Mouse (Mus musculus) kidney, adult 11 months (tissue): ENCODE measurements at regions not wholly inside any gene's neighbourhood (a gene's known extent, or its start where the extent isn't known, plus 50 kb on each side); places are given as distances from the start of the nearest gene placed in this dataset.

Source experiments
- DNase-seq: peaks from one replicate; pipeline ENCODE4 v3.0.0; 2022

GRCm38 (mm10) chrX:11575571-11575970, 247.9 kb downstream of the H2al1j start:
- DNase-seq = no peak

DNA sequence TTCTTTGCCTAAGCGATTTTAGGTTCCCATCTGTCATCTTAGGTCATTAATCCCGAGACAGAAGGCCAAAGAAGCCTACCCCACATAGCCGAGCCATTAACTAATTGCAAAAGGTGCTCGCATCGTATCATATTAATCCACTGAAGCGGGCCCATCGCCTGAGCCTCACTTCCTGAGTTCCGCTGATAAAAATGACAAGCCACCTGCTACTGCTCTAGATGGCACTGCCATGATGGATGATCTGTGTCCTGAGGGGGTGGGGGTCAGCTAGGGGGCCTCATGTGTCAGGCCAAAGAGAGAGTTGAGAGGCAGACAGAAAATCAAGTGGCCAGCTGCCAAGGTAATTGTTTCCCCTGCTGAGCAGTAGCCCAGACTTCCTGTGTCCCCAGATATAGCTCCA, 248.7 kb downstream of the H2al1j start:
- DNase-seq = no peak

DNA sequence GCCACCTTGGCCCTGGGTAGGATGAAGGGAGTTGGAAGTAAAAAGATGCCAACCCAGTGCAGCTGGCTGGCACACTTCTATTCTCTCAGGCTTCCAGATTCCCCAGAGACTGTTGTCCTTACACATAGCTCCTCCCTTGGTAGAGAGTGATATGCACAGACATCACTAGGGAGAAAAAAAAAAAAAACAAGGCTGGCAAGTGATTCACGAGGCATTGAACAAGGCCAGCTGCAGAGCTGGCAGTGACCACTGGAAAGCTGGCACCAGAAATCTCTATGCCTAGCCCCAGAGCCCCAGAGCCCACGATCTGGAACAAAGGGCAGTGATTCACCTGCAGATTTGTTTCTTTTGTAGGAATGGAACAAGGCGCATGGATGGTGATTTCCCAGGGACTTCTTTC, 249.7 kb downstream of the H2al1j start:
- no peak for DNase-seq

GRCm38 (mm10) chrX:11585353-11585752, 257.7 kb downstream of the H2al1j start:
- DNase-seq = no peak

- no peak for DNase-seq
These were observed 264.0 kb downstream of the H2al1j start for GRCm38 (mm10) chrX:11591391-11592187.

DNA sequence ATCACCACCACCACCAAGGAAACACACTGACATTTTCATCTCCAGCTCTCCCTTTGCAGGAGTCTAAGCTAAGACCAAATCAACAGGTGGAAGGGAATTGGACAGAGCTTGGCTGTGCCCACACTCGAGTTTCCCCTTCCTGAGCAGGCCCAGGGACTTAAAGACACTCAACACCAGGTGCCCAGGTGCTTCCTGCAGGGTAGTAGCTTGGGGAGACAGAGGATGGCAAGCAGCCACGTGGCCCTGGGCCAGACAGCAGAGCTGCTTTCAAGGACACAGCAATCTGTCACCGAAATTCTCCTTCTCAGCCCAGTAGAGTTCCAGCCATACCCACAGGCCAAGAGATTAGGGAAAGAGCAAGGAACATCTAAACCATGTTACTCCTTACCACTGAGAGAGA, 266.9 kb downstream of the H2al1j start:
- peak; percentile 21 for DNase-seq

DNA sequence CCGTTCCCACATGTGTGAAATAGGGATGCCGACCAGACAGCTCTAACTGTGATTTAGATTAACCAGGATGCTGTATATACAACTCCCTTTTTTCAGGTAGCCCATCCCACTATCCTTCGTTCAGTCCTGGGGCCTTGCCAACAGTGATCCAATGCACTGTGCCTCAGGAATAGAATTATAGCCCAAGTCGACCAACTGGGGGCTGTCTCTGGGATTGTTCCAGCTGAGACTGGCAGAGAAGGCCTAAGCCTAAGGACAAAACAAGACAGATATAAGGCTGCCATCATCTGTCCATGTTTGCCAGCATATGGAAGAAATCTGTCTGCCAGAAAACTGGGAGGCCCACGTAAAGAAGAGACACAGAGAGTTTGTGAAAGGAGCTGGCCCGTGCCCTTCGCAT, 269.9 kb downstream of the H2al1j start:
- no peak for DNase-seq

DNA sequence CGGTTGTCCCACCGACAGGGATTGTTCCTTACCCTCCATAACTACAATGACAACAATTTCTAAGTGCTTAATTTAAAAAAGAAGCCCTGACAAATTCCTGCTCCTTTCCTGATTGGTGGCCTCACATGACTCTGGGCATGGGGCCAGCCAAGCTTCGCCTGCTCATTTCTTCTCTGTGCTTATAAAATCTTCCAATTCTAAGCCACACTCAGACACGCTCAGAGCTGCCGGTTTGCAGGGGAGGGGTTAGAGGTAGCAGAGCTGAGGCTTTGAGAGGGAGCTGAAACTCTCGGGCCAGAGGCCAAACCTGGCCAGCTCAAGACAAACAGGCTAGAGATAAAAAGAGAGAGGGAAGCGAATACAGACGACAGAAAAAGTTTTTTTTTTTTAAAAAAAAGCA, 286.6 kb downstream of the H2al1j start:
- peak; percentile 28 for DNase-seq

GRCm38 (mm10) chrX:11621045-11621763, 293.6 kb downstream of the H2al1j start:
- peak; percentile 30 for DNase-seq

DNA sequence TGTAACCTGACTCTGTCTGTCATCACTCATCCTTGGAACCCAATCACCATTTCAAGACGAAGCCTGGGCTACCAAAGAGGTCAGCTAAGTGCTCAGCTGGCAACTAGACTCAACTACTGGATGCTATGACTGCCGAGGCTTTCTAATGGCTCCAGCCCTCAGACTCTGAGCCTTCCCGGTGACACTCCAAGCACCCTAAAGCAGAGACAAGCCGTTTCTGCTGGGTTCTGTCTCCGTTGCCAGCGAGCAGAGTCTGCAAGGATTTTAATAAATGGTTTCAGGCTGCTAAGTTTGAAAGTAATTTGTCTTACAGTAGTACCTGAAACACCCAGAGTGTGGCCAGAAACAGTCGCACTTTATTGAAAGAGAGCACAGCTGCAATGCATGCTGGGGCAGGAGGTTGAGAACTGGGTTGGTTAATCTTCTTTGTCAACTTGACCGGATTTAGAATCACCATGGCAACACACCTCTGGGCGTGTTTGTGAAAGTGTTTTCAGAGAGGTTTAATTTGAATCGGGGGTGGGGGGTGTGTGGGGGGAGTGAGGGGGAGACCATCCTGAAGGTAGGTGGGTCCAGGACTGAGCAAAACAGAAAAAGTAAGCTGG, 298.8 kb downstream of the H2al1j start:
- no peak for DNase-seq

- DNase-seq = no peak
These were observed 301.7 kb downstream of the H2al1j start for GRCm38 (mm10) chrX:11629362-11629761.

DNA sequence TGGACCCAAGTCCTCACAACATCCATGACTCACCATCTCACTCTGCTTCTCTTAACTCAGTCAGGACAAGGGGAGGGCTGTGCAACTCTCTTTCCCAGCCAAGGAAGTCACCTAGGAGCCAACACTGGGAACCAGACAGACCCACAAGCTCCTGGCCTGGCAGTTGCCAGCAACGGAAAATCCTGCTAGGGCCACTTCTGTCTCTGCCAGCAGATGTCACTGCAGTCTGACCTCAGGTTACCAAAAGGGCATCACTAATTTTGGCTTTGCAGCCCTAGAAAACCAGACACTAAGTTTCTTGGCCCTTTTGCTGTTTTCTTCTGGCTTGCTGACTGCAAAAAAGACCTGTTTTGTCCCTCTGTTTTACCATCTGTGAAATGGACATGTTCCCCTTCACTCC, 302.3 kb downstream of the H2al1j start:
- DNase-seq = peak; percentile 17

DNA sequence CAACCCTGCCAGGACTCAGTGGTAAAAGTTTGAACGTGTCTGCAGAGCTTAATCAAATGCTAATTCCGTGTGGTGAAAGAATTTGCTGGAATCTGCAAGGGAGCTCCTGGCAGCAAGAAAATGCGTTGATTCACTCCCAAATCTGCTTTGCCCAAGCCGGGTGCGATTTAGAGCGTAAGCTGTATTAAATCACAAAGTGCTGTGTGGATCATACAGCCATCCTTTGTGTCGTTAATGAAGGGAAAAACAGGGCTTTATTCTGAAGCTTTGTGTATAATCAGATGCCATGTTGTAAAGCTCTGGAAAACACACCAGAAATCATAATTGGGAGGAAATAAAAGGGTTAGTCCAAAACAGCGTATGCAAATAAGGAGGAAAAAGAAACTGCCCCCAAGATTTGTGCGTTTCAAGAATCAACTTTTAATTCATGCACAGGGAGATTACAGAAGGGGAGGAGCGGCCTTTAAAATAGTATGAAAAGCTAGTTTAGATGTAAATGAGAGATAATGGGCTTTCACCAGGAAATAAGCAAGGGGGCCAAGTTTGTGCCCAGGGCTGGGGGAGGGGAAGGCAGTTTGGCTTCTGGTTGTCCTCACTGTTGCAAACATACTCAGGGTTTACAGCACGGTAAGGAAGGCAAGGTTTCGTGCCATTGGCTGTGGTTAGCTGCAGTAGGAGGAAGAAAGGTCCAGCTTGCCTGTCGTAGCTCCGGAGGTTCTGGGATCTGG, 303.7 kb downstream of the H2al1j start:
- no peak for DNase-seq

- no peak for DNase-seq
These were observed 304.4 kb downstream of the H2al1j start for GRCm38 (mm10) chrX:11632011-11632410.

- no peak for DNase-seq
These were observed 306.2 kb downstream of the H2al1j start for GRCm38 (mm10) chrX:11633823-11634222.

DNA sequence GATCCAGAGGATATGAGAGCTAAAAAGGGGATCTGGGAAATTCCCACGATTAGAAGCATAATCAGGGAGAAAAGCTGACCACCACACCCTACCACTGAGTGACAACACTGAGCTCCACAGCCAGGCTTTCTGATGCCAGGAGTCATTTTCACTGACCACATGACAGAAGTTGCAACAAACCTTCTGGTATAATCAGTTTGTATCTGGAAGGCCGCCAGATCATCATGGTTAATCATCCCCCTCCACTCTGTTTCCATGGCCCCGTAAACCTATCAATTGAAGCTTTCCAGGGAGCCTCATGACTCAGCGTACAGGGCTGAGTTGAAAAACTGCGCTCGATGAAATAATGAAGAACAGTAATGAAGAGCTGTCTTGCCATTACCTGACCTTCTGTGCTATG, 316.9 kb downstream of the H2al1j start:
- no peak for DNase-seq

DNA sequence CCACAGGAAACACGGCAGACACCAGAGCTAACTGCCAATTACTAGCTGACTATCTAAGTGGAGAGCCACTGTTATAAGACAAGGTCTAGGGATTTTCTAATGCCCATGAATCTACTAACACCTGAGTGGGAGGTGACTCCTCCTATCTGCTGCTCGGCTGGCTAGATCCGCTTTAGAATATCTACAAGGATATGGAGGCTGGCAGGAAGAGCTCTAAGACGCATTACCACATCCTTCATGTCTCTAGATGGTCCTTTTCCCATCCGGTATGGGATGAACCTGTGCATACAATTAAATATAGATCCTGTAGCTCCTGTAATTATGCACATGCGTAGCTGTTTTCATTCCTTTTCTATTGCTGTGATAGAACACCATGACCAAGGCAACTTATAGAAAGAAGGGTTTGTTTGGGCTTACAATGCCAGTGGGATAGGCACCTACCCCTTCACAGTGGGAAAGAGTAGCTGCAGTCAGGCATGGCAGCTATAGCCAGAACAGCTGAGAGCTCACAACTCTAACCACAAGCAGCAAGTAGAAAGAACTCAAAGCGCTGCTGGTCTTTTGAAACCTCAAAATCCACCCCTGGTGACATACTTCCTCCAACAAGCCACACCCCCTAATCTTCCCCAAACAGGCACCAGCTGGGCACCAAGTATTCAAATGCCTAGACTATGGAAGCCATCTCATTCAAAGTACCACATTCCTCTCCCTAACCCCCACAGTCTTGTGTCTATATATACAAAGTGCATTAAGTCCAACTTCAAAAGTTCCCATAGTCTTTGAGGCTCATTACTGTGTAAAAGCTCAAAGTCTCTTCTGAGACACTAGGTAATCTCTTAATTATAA, 319.3 kb downstream of the H2al1j start:
- DNase-seq = no peak

GRCm38 (mm10) chrX:11647527-11647836, 319.9 kb downstream of the H2al1j start:
- DNase-seq = no peak

DNA sequence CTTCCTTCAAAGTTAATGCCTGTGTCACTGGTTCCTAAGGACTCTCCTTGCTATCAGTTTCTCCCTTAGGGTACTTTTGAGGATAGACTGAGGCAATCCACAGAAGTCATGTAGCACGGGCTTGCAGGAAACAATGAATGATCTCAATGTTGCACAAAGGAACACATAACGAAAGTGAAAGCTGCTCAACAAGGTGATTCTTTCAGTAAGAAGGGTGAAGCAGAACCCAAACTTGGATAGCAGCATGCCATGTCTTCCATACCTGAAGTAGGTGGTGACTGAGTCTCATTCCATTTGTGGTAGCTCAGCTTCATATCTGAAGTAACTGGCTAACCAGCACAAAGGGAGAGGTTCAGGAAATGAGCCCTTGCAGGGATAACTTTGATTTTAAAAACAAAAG, 325.7 kb downstream of the H2al1j start:
- no peak for DNase-seq

DNA sequence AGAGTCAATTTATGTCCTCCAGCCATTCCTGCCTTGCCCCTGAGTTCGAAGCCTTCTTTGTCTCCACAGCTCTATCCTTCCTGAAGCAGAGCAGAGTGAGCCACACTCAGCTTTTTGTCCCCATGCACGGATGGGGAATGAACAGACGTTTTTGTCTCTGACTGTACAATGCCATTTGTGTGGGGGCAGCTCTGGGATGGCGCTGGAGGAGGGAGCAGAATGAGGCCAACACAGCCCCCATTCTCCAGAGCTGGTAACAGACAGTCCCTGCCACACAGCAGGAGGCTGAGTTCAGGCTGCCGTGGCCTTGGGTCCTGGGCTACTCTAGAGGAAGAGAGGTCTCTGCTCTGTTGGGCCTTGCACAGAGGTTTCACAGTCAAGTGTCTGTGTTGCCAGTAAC, 327.4 kb downstream of the H2al1j start:
- no peak for DNase-seq

DNA sequence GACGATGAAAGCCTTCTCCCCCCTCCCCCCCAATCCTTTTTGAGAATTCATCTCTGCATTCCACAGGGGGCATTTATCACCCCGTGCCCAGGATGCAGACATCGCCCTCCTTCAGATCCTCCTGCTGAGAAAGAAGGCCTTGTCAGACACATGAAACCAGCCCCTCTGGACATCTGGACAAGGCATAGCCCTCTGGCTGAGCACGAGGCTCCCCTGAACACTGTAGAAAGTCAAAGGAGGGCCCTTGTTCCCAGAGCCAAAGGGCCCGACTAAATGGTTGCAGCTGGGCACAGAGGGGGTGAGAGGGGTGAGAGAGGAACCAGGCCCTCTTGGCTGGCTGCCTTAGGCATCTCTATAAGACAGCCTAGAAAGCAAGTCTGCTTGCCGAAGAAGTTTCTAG, 327.8 kb downstream of the H2al1j start:
- DNase-seq = no peak

DNA sequence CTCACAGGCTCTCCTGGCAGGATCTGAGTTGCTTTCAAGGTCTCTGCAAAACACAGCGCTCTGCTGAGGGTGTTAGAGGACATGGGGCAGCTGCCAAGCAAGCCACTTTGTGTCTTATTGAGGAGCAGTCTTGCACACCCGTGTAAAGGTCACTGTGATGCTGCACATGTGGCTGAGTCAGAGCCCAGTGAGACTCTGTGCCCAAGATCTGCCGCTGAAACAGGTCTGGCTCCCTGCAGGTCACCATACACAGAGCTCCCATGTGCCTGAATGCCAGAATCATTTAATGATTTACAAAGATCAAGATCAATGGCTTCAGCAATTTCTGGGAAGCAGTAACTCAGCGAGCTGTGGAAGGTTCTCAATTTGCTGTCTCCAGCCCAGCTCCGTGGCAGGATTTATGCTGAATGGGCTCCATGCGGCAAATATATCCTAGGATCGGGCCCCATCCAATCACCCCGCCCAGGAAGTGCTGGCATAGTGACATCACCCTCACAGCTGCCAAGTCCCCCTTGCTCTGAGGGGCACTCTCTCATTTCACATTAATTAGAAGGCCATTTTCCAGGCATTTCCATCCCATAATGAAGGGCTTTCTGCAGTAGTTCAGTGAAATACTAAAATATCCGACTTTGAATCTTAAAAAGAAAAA, 330.1 kb downstream of the H2al1j start:
- peak; percentile 71 for DNase-seq
